ENCODE assay signal across 10 mouse cellular contexts in genomic region chr11:69197743-69198142, GRCm38 (mm10). TPM values are rescaled to one million over a fixed set of nuclear protein-coding genes. Genes with fewer than 3 reads are reported as not detected.
DNase-seq lines count a peak whose midpoint lies in the region; ATAC-seq and TF ChIP-seq lines count a peak whose summit lies in the region.
"Had no signal": no experiment of that assay in that cellular context is flagged by ENCODE, and none has a peak within 500 bp of the region (broad histone marks: within the 10 kb centered on the region; RNA-seq: fewer than 3 reads in every experiment).

Gene Alox8 (minus strand): TSS chr11:69197843.

- peaks cover 28% of the 10 kb centered on the region for H3K4me1 ChIP-seq in heart, embryonic 10.5 days
- H3K4me1 ChIP-seq in testis, adult 2 months (ENCODE audit: control insufficient read depth, insufficient read depth, low read length) = peaks cover 5% of the 10 kb centered on the region
- peaks cover 8% of the 10 kb centered on the region; the same call in 1 of the 2 replicates for H3K4me1 ChIP-seq in limb, embryonic 14.5 days (ENCODE audit: control insufficient read depth, insufficient read depth, low read length)

- peak within 1 kb of the TSS; percentile 39 for H3K4me2 ChIP-seq in limb, embryonic 14.5 days (replicated peaks; ENCODE audit: low read depth, low read length, severe bottlenecking)

- TF ChIP-seq CTCF in testis, adult 2 months (IDR thresholded peaks at IDR 0.05; ENCODE audit: control insufficient read depth, insufficient read depth, insufficient replicate concordance, low read depth, low read length) = no peak

- H3K36me3 ChIP-seq in heart, embryonic 10.5 days = no peaks in the 10 kb centered on the region
- no peaks in the 10 kb centered on the region for H3K36me3 ChIP-seq in testis, adult 2 months (ENCODE audit: control insufficient read depth, insufficient read depth, low read length)
- H3K36me3 ChIP-seq in limb, embryonic 14.5 days (ENCODE audit: control insufficient read depth, insufficient read depth, low read length) = no peaks in the 10 kb centered on the region

- peaks cover 50% of the 10 kb centered on the region for H3K27me3 ChIP-seq in heart, embryonic 10.5 days (ENCODE audit: insufficient read depth, poor library complexity, severe bottlenecking)
- no peaks in the 10 kb centered on the region for H3K27me3 ChIP-seq in testis, adult 2 months (ENCODE audit: control insufficient read depth, insufficient read depth, low read length)
- peaks cover 26% of the 10 kb centered on the region for H3K27me3 ChIP-seq in limb, embryonic 14.5 days (ENCODE audit: control insufficient read depth, insufficient read depth, low read length)

- no peak for ATAC-seq in limb, embryonic 14.5 days (ENCODE audit: low FRiP score, low read depth)
- ATAC-seq in monocyte, adult 5-6 weeks (replicated peaks; ENCODE audit: insufficient number of reproducible peaks, low FRiP score, low TSS enrichment, poor library complexity, severe bottlenecking) = no peak

- peak within 1 kb of the TSS; percentile 56 for H3K4me3 ChIP-seq in heart, embryonic 10.5 days
- peak within 1 kb of the TSS; percentile 37 for H3K4me3 ChIP-seq in testis, adult 2 months (ENCODE audit: control insufficient read depth, low read depth, low read length)
- H3K4me3 ChIP-seq in limb, embryonic 14.5 days (replicated peaks; ENCODE audit: low read length) = peak within 1 kb of the TSS; percentile 25
- H3K4me3 ChIP-seq: myocyte had no signal

- no peak for TF ChIP-seq POLR2A in testis, adult 2 months (IDR thresholded peaks at IDR 0.05; ENCODE audit: control insufficient read depth, low read depth, low read length)
- TF ChIP-seq POLR2A in limb, embryonic 14.5 days (IDR thresholded peaks at IDR 0.05; ENCODE audit: borderline replicate concordance, extremely low read depth, insufficient read depth, insufficient read length) = no peak

- no peak for DNase-seq in heart, embryonic 10.5 days (ENCODE audit: low spot score)
- DNase-seq in heart, adult 18-20 months = no peak
- no peak for DNase-seq in testis, postnatal 10 days (ENCODE audit: low spot score)
- DNase-seq in limb, embryonic 14.5 days (ENCODE audit: low spot score) = no peak
- no peak for DNase-seq in urinary bladder, postnatal 25 days (ENCODE audit: low spot score)
- no peak for DNase-seq in lung, postnatal 4 days
- DNase-seq: kidney, adult 11 months had no signal

- peak within 1 kb of the TSS; percentile 21; the same call in 1 of the 2 replicates for H3K9ac ChIP-seq in limb, embryonic 14.5 days (ENCODE audit: low read depth, low read length, severe bottlenecking)

- H3K27ac ChIP-seq in heart, embryonic 10.5 days = peak within 1 kb of the TSS; percentile 13; the same call in 1 of the 2 replicates
- no peak within 1 kb of the TSS for H3K27ac ChIP-seq in testis, adult 2 months (ENCODE audit: control insufficient read depth, insufficient read depth, low read depth, low read length)
- no peak within 1 kb of the TSS for H3K27ac ChIP-seq in limb, embryonic 14.5 days (replicated peaks; ENCODE audit: low read depth, low read length)

- H3K9me3 ChIP-seq in heart, embryonic 10.5 days = no peaks in the 10 kb centered on the region
- no peaks in the 10 kb centered on the region for H3K9me3 ChIP-seq in limb, embryonic 14.5 days (ENCODE audit: control insufficient read depth, low read length)

- WGBS in heart, embryonic 10.5 days = 34% methylated on average over 6 of the region's 6 CpGs
- WGBS in limb, embryonic 14.5 days = 27% methylated on average over 6 of the region's 6 CpGs

RNA-seq across cellular contexts. Expression of gene Alox8, which starts in this region (rescaled TPM):
- 1.1 and 1.2 TPM in 2 replicates for polyA plus RNA-seq in heart, embryonic 10.5 days (2016; fragmentation: Nextera tagmentation; extraction: Ambion mirVana)
- total RNA-seq in heart, adult 18-20 months (2021) = 1 to 10 TPM; 1.1 to 2.2 TPM
- polyA plus RNA-seq in testis, adult 2 months (2012; rRNA removed) = 0.05 and 0.06 TPM in 2 replicates
- 0.04 and 0.06 TPM in 2 replicates for polyA plus RNA-seq in limb, embryonic 14.5 days (2012; rRNA removed)
- 0.08 and 0.15 TPM in 2 replicates for polyA plus RNA-seq in limb, embryonic 14.5 days (2014; fragmentation: Nextera tagmentation; extraction: Ambion mirVana)
- 1.4 to 2.3 TPM (median 1.5 TPM) in 3 replicates for total RNA-seq in monocyte, adult 5-6 weeks (2017)
- polyA plus RNA-seq: myocyte had no signal
